Mouse (Mus musculus): Measurements from ENCODE around the gene Spg20. TPM values are rescaled to one million over a fixed set of nuclear protein-coding genes. Genes with fewer than 3 reads are reported as not detected.

Gene Spg20
- total and polyA plus RNA-seq, 2 experiments from 2014 or later: 10.0 to 18.4 TPM

DNA sequence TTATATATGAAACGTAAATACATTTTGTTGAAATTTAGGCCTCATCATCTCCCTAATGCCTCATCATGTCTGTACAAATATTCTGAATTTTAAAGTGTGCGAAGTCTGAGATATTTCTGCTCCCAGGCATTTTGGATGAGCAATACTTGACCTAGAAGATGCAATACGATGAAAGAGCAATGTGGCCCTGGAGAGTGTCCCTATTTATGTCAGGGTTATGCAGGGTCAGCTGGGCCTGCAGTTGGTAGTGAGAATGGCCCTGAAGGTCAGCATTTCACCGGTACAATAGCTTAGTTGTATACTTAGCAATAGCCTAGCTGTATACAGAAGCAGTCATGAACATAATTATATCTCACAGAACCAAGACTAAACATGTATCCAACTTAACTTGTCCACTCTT is 2.8 kb upstream of the Spg20 start:
- Histone ChIP-seq H3K4me3 (ENCODE audit: low read length) (no peak overlapping the region), H3K27me3 (ENCODE audit: insufficient read depth, low read length) (no peaks in the 10 kb centered on the region), H3K4me2 (ENCODE audit: low read depth, low read length) (no peak overlapping the region), H3K36me3 (ENCODE audit: insufficient read depth, low read length) (no peaks in the 10 kb centered on the region), H3K9me3 (ENCODE audit: low read length) (no peaks in the 10 kb centered on the region), H3K4me1 (ENCODE audit: insufficient read depth, low read length) (no peaks in the 10 kb centered on the region), H3K27ac (no peak overlapping the region), H3K9ac (replicated peaks; ENCODE audit: low read length) (no peak overlapping the region)
- TF ChIP-seq CTCF (IDR thresholded peaks at IDR 0.05; ENCODE audit: low read depth): no peak
- DNase-seq (ENCODE audit: low spot score): no peak
- WGBS: 84% methylated on average over 4 of the region's 4 CpGs
- ATAC-seq: no peak

DNA sequence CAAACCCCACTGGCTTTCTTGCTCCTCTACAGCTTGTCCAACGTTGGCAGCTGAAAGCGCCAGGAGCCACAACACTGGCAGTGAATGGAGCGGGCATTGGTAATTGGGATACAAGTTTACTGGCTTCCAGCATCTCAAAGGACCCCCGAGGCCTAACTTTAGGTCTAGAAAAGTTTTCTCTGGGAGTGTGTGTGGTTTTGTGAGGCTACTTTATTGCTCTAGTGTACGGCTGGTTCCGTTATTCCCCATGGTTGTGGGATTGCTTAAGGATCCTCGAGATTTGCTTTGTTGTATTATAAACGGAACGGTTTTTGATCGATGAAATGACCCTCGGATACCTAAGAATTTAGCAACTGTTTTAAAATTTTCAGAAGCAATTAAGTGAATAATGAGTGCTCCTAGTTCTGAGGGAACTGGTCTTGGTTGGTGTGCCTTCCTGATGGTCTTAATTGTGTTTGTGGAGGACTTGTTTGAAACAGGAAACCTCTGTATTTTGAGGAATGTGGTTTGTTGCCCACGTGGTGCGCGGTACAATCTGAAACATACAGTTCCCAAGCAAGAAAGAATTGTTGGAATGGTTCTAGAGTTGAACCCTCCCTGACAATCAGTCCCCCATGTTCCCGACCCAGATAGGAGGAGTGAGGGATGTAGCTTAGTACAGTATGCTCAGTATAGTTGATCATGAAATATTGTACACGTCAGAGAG is 955 bp downstream of the Spg20 start:
- H3K9ac ChIP-seq (replicated peaks; ENCODE audit: low read length): peak overlapping the region; percentile 93

DNA sequence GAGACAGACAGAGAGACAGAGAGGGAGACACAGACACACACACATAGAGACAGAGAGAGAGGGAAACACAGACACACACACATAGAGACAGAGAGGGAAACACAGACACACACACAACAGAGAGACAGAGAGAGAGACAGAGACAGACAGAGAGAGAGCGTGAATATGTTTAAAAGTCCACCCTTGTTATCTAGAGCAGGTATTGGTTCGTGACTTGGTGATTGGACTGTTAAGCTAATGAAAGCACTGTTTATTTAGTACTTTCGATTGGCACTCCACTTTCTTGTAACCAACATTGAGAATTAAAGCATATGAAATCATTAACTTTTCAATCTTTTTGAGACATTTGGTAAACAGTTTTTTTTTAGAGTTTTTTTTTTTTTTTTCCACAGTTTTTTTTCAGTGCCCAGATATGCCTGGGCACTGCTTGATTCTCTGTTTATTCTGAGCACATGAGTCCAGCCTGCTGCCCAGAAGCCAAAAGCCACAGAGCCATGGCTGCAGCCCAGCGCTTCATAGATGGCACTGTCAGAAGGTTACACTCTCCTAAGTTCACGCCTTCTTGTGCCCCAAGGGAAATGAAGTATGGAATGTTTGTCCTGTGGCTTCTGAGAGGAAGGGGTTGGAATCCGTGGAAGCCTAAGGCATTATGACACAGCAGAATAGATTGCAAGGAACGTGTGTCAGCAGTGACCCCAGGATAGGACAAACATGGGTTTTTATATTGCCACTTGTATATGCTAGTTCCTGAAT is 2.6 kb downstream of the Spg20 start:
- H3K4me1 ChIP-seq (ENCODE audit: insufficient read depth, low read length): peaks cover 3% of the 10 kb centered on the region; the same call in 1 of the 2 replicates
- H3K9me3 ChIP-seq (ENCODE audit: low read length): no peaks in the 10 kb centered on the region
- peaks cover 24% of the 10 kb centered on the region for H3K36me3 ChIP-seq (ENCODE audit: insufficient read depth, low read length)
- no peak for TF ChIP-seq CTCF (IDR thresholded peaks at IDR 0.05; ENCODE audit: low read depth)
- ATAC-seq (no peak), DNase-seq (ENCODE audit: low spot score) (no peak)
- H3K4me2 ChIP-seq (ENCODE audit: low read depth, low read length): no peak overlapping the region
- no peaks in the 10 kb centered on the region for H3K27me3 ChIP-seq (ENCODE audit: insufficient read depth, low read length)
- H3K27ac ChIP-seq: no peak overlapping the region
- H3K4me3 ChIP-seq (ENCODE audit: low read length): no peak overlapping the region
- 61% methylated on average over 7 of the region's 7 CpGs for WGBS
- no peak overlapping the region for H3K9ac ChIP-seq (replicated peaks; ENCODE audit: low read length)

More for the DNA sequence above, 955 bp downstream of the Spg20 start:
- WGBS: 42% methylated on average over 16 of the region's 16 CpGs
- no peak for ATAC-seq
- peak overlapping the region; percentile 87; the same call in 1 of the 2 replicates for H3K27ac ChIP-seq
- no peaks in the 10 kb centered on the region for H3K9me3 ChIP-seq (ENCODE audit: low read length)
- peak overlapping the region; percentile 84 for H3K4me2 ChIP-seq (ENCODE audit: low read depth, low read length)
- H3K36me3 ChIP-seq (ENCODE audit: insufficient read depth, low read length): peaks cover 8% of the 10 kb centered on the region; the same call in 1 of the 2 replicates
- no peaks in the 10 kb centered on the region for H3K27me3 ChIP-seq (ENCODE audit: insufficient read depth, low read length)
- peaks cover 3% of the 10 kb centered on the region; the same call in 1 of the 2 replicates for H3K4me1 ChIP-seq (ENCODE audit: insufficient read depth, low read length)
- DNase-seq (ENCODE audit: low spot score): peak; percentile 49
- peak overlapping the region; percentile 90 for H3K4me3 ChIP-seq (ENCODE audit: low read length)
- TF ChIP-seq CTCF (IDR thresholded peaks at IDR 0.05; ENCODE audit: low read depth): no peak

DNA sequence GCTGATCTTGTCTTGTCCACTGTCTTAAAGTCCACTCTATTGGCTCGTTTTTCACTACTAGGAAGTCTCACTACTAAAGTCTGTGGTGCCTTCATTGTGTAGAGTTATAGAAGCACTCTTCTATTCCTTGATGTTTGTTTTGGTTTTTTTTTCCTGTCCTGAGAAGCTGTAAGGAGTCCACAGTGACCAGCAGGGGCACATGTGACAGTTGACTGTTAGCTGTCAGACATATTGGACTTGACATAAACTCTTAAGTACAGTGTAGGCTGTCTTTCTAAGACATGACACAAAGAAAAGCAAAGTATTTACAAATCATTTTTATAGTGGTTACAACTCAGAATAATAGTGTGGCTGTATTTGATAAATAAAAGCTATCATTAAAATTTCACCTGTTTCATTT is 3.2 kb downstream of the Spg20 start:
- H3K27me3 ChIP-seq (ENCODE audit: insufficient read depth, low read length): no peaks in the 10 kb centered on the region
- H3K27ac ChIP-seq: no peak overlapping the region
- 0 out of 2 replicates have a peak, but pooled peaks have one; percentile 10 for TF ChIP-seq CTCF (IDR thresholded peaks at IDR 0.05; ENCODE audit: low read depth)
- H3K4me2 ChIP-seq (ENCODE audit: low read depth, low read length): no peak overlapping the region
- no peak overlapping the region for H3K4me3 ChIP-seq (ENCODE audit: low read length)
- peaks cover 26% of the 10 kb centered on the region for H3K36me3 ChIP-seq (ENCODE audit: insufficient read depth, low read length)
- 64% methylated on average over 1 of the region's 1 CpGs for WGBS
- H3K9ac ChIP-seq (replicated peaks; ENCODE audit: low read length): no peak overlapping the region
- no peaks in the 10 kb centered on the region for H3K9me3 ChIP-seq (ENCODE audit: low read length)
- ATAC-seq: no peak
- DNase-seq (ENCODE audit: low spot score): no peak
- peaks cover 3% of the 10 kb centered on the region; the same call in 1 of the 2 replicates for H3K4me1 ChIP-seq (ENCODE audit: insufficient read depth, low read length)

DNA sequence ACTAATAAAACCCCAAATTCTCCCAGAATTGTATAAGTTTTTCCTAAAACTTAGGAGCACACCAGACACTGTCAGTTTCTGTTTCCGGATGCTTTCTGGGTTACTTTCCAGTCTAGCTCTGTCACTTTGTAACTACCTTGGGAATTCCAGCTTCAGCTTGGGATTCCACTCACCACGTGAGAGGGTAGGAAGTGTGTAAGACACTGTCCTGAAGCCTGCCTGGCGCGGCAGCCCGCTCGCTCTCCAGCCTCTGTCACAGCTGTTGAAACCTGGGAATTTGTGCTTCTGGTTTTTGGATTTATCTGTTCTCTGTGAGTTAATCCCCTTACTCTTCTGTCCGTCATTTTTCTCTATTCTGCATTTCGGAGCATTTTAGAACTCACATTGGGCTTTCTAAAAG is 4.1 kb downstream of the Spg20 start:
- no peaks in the 10 kb centered on the region for H3K9me3 ChIP-seq (ENCODE audit: low read length)
- no peak for DNase-seq (ENCODE audit: low spot score)
- peaks cover 34% of the 10 kb centered on the region for H3K36me3 ChIP-seq (ENCODE audit: insufficient read depth, low read length)
- H3K4me2 ChIP-seq (ENCODE audit: low read depth, low read length): no peak overlapping the region
- no peaks in the 10 kb centered on the region for H3K27me3 ChIP-seq (ENCODE audit: insufficient read depth, low read length)
- no peak overlapping the region for H3K27ac ChIP-seq
- peaks cover 3% of the 10 kb centered on the region; the same call in 1 of the 2 replicates for H3K4me1 ChIP-seq (ENCODE audit: insufficient read depth, low read length)
- H3K4me3 ChIP-seq (ENCODE audit: low read length): no peak overlapping the region
- TF ChIP-seq CTCF (IDR thresholded peaks at IDR 0.05; ENCODE audit: low read depth): no peak
- WGBS: 90% methylated on average over 8 of the region's 8 CpGs
- ATAC-seq: no peak
- no peak overlapping the region for H3K9ac ChIP-seq (replicated peaks; ENCODE audit: low read length)

DNA sequence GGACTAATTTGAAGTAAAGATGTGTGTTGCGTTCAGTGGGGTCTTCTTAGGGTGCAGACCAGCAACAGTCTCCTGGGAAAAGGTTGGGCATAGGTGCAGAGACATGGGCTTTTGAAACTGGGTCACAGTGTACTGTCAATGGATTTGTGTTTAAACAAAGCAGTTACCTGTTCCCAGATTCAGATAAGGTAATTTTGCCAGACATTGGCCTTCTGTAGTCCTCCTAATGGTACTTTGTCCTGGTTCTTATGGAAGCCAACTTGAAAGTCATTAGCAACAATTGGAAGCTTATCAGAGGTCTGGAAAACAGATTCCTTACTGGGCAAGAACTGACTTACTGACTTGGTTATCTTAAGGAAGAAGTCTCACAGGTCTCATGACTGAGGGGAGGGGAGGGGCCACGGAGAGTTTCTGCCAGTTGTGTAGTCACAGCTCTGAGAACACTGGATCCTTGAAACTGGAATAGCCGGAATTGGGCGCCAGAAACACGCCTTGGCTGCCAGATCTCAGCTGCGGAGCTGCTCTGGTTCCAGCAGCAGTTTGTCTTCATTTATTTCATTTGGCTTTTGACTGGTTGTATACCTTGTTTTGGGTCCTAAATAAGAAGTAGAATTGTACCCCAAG is 7.5 kb downstream of the Spg20 start:
- Histone ChIP-seq H3K4me3 (ENCODE audit: low read length) (no peak overlapping the region), H3K4me1 (ENCODE audit: insufficient read depth, low read length) (peaks cover 3% of the 10 kb centered on the region; the same call in 1 of the 2 replicates), H3K27me3 (ENCODE audit: insufficient read depth, low read length) (no peaks in the 10 kb centered on the region), H3K9me3 (ENCODE audit: low read length) (no peaks in the 10 kb centered on the region), H3K4me2 (ENCODE audit: low read depth, low read length) (no peak overlapping the region), H3K9ac (replicated peaks; ENCODE audit: low read length) (no peak overlapping the region), H3K27ac (no peak overlapping the region), H3K36me3 (ENCODE audit: insufficient read depth, low read length) (peaks cover 60% of the 10 kb centered on the region)
- TF ChIP-seq CTCF (IDR thresholded peaks at IDR 0.05; ENCODE audit: low read depth): no peak
- no peak for DNase-seq (ENCODE audit: low spot score)
- WGBS: 78% methylated on average over 6 of the region's 6 CpGs
- no peak for ATAC-seq
